Mouse (Mus musculus) urinary bladder, postnatal 0 days (tissue): ENCODE data around the gene Obox2. TPM values are rescaled to one million over a fixed set of nuclear protein-coding genes. Genes with fewer than 3 reads are reported as not detected.

Experiments used
- polyA plus RNA-seq: library from polyadenylated mRNA; unstranded; fragments of >200 nt; fragmentation: Nextera tagmentation; extraction: Ambion mirVana; gene quantifications from 2 replicates; pipeline ENCODE4 v1.2.1, GENCODE M21; 2015

Gene Obox2
- polyA plus RNA-seq: not detected in 2 replicates

GRCm38 (mm10) chr7:15388421-15388998 lies at the start of gene Obox2, which contains the start of gene Obox1:
Gene Obox2, plus strand, starts transcription at chr7:15388721.
Gene Obox1, plus strand, starts transcription at chr7:15388948.

Other genes starting within 250 kb of the Obox2 start
- not detected in 2 replicates for gene Obox1, start 227 bp downstream of the Obox2 start, polyA plus RNA-seq